Mouse (Mus musculus) thymus, postnatal 0 days (tissue): ENCODE data around the gene Gm21972. TPM values are rescaled to one million over a fixed set of nuclear protein-coding genes. Genes with fewer than 3 reads are reported as not detected.

Experiments used
- DNase-seq: peaks from one replicate; pipeline ENCODE4 v3.0.0-alpha.2; 2015; ENCODE audit warnings: low spot score
- polyA plus RNA-seq: library from polyadenylated mRNA; unstranded; fragments of >200 nt; fragmentation: Nextera tagmentation; extraction: Ambion mirVana; gene quantifications from 2 replicates; pipeline ENCODE4 v1.2.1, GENCODE M21; 2015

Gene Gm21972
- 0.34 and 0.45 TPM in 2 replicates for polyA plus RNA-seq

DNA sequence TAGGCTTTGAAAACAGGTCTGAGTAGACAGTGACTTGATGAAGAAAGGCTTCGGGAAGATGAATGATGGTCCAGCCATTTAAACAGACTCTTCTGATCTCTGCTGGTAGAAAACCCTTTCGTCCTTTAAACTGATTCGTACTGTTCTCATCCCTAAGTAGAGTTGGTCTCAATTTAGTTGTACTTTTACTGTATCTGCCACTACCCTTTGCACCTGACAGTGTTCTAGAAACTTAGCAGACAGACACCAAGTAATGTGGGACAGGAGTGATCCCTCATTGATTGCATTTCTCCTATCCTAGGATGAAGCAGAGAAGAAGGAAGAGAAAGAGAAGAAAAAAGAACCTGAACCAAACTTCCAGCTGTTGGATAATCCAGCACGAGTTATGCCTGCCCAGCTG is at the start of gene Gm21972:
Gm21972 (plus strand) TSS at position 301 of the 400 bp plus-strand sequence.
- no peak for DNase-seq

- DNase-seq, result no peak
These were observed 39.0 kb upstream of the Gm21972 start for GRCm38 (mm10) chr1:86094413-86094812.

- no peak for DNase-seq
These were observed 28.4 kb upstream of the Gm21972 start for GRCm38 (mm10) chr1:86105054-86105453.

GRCm38 (mm10) chr1:86111779-86112178 is 21.7 kb upstream of the Gm21972 start, which contains the start of gene Htr2b:
Htr2b (minus strand) TSS chr1:86111970.
- DNase-seq, result peak; percentile 5

DNA sequence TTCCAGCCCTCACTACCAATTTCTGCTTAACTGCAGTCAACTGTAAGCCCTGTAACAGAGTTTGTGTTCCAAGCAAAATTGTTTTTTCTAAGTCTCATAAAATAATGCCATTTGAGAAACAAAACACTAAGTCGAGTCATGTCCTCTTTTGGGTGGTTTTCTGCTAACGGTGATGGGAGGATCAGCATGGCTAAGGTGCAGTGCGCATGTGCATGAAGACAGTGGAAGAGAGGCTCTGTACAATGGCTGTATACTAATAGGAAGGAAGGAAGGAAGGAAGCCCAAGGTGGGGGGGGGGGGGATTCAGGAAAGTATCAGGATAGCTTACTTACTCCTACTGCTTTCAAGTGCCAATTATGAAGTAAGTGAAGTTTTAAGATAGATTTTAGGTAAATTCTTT is 19.3 kb upstream of the Gm21972 start:
- no peak for DNase-seq

- no peak for DNase-seq
These were observed 13.9 kb upstream of the Gm21972 start for GRCm38 (mm10) chr1:86119549-86119948.

DNA sequence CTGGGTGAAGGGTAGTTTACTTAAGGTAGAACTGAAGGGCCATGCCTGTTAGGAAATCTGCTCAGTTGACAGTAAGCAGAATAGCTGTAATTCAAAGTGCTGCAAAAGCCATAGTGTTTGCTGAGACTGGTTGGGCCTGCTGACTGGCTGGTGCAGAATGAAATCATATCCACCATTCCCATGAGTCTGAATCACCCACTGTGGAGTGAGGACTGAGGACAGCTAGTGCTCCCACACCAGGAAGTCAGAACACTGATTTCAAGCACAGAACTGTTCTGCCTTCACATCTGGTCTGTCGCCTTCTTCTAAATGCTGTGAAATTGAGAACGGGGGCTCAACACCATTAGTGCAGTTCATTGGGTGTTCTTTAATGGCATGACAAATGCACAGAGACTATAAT is 7.4 kb upstream of the Gm21972 start:
- DNase-seq, result no peak

- DNase-seq, result no peak
These were observed 1.9 kb downstream of the Gm21972 start for GRCm38 (mm10) chr1:86135315-86135714.

GRCm38 (mm10) chr1:86141081-86141480 is 7.6 kb downstream of the Gm21972 start:
- DNase-seq, result no peak

- no peak for DNase-seq
These were observed 9.7 kb downstream of the Gm21972 start for GRCm38 (mm10) chr1:86143165-86143564.

DNA sequence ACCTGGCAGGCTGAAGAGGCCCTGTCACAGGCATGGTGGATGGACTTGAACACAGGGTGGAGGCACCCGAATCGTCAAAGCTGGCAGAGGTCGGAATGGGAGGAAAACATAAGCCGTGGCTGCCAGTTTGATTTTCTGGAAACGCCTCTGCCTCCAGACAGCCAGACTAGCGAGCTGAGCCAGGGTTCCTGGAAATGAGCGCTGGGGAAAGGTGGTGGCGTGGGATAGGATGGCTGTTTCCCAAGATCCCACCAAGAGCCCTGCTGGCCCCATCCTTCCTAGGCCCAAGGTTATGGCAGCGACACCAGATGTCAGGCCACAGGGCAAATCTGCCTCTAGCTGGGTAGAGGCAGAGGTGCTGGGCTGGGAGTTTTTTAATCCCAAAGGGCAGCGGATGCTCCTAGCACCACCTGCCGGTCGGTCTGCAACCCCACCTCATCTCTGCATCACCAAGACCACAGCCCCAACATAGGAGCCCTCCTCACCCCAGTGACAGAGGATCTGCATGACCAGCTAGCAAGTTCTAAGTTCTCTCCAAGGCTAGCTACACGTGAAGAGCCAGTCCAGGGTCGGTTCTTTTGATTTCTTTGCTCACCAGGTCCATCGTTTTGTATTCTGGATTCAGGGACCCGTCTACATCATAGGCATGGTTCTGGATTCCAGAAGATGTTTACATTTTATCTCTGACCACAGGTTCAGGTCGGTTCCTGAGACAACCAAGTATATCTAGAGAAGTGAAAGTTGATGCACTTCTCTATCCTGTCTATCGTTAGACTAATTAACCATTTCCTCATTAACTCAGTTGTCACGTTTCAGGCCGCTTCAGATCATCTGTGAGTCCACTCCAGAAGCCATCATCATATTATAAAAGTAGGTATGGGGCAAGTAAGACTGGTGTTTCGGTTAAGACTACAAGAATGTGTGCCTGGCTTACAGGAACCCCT is 10.8 kb downstream of the Gm21972 start:
- no peak for DNase-seq

GRCm38 (mm10) chr1:86146293-86146692 is 12.9 kb downstream of the Gm21972 start:
- no peak for DNase-seq

DNA sequence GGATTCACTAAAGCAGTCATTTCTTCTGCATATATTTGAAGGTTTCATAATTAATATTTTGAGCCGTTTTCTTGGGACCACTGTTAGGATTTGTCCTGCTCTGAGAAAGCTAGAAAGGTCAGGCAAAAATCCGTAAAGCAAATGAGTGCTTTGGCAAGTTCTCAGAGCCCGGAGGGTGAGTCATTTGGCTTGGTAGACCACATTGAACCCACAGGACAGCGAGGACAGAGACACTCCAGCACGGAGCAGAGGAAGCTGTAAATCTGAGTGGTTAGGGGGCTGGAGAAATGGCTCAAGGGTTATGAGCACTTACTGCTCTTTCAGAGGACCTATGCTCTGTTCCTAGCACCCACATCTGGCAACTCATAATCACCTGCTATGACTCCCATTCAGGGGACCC is 14.1 kb downstream of the Gm21972 start:
- no peak for DNase-seq

DNA sequence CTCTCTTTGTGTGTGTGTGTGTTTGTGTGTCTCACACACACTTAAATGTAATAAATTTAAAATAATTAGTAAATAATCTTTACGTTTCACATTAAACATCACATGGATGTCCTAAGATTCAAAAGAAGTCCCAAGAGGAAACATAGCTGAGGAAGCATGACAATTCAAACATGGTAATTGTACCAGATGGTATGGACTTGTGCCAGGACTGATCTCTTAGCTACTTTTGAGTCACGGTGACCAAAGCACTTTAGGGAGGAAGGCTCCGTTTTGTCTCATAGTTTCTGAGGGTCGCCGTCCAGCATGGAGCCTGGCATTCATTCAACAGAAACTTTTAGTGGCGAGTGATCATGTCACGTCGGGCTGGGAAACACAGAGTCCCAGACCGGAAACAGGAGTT is 14.7 kb downstream of the Gm21972 start:
- DNase-seq, result no peak

DNA sequence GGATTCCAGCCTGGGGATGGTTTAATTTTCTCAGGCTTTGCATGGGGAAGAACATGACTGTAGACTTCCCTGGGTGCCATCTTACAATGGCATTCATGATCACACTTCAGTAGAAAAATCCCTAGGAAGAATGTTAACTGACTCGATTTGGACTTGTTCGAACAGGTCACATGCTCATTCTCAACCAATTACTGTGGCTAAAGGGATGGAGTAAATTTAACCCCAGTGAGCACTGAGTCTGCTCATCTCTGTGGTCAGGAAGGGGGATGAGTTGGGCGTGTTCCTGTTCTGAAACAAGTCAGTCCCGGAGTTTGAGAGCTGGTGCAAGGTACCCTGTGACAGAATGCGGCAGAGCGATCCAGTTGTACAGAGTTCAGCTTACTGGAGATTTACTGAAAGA is 17.5 kb downstream of the Gm21972 start:
- DNase-seq, result no peak

DNA sequence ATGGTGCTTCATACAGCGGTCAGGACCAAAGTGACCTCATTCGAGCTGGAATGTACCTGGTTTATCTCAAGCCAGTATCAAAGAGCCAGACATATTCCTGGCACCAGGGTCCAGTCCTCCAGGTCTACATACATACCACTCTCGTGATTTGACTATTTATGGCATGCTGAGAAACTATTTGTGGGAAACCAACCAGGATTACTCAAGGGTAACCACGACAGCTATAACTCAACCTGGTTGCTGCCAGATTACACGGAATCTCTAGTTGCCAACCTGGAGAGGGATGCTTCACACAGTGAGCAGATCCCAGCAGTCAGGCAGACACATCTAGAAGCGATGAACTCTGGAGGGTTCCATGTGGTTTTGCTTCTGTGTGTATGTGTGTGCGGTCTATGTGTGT is 17.9 kb downstream of the Gm21972 start:
- no peak for DNase-seq

DNA sequence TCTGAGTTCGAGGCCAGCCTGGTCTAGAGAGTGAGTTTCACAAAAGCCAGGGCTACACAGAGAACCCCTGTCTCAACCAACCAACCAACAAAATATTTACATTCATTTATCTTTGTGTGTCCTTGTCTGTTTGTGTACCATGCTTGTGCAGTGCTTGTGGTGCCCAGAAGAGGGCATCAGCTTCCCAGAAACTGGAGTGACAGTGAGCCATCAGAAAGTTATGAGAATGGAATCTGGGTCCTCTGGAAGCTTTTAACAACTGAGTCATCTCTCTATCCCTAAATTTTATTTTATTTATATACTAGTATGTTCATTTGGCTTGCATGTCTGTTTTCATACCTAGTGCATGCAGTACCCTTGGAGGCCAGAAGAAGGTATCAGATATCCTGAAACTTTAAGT is 19.2 kb downstream of the Gm21972 start:
- DNase-seq, result no peak

GRCm38 (mm10) chr1:86154133-86154823 is 20.8 kb downstream of the Gm21972 start, which contains the start of gene Armc9:
Armc9 (plus strand) TSS chr1:86154780.
- DNase-seq, result peak; percentile 96

GRCm38 (mm10) chr1:86154824-86155164 is 21.4 kb downstream of the Gm21972 start:
- no peak for DNase-seq

DNA sequence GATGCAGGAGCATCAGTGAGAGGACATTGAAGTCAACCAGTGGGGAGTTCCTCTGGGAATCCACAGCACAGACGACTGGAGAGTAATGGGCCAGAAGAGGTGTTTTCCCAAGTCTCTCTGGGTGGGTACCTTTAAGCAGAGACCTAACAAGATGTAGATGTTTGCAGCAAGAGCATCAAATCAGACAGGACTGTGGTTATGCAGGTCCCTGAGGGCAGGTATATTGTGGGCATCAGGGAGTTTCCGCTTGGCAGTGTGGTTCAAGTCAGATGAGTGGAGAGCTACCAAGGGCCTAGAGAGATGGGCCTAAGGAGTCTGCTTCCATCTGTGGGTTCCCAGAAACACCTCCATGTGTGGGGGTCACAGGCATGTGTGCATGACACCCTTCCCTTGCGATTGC is 22.6 kb downstream of the Gm21972 start:
- DNase-seq, result no peak

GRCm38 (mm10) chr1:86156595-86156994 is 23.2 kb downstream of the Gm21972 start:
- no peak for DNase-seq

GRCm38 (mm10) chr1:86160059-86160458 is 26.6 kb downstream of the Gm21972 start:
- no peak for DNase-seq
